Mouse (Mus musculus): Measurements from ENCODE around the gene Kdelc1. TPM values are rescaled to one million over a fixed set of nuclear protein-coding genes. Genes with fewer than 3 reads are reported as not detected.
A peak's percentile ranks its signal among the peaks of the same experiment; 100 is the strongest.

Kdelc1 gene
- polyA plus RNA-seq, 1 experiment = 4.5 TPM

- Histone ChIP-seq H3K27ac (replicated peaks; ENCODE audit: low read depth, low read length) (peak overlapping the region; percentile 85), H3K4me3 (ENCODE audit: insufficient read depth, low read depth, low read length) (peak overlapping the region; percentile 93), H3K4me1 (ENCODE audit: control insufficient read depth, insufficient read depth, insufficient read length, low read length) (peaks cover 2% of the 10 kb centered on the region; the same call in 1 of the 2 replicates)
Measured at GRCm38 (mm10) chr1:44119201-44120073, 829 bp upstream of the Kdelc1 start.

- Histone ChIP-seq H3K4me3 (ENCODE audit: insufficient read depth, low read depth, low read length) (no peak overlapping the region), H3K27ac (replicated peaks; ENCODE audit: low read depth, low read length) (no peak overlapping the region), H3K4me1 (ENCODE audit: control insufficient read depth, insufficient read depth, insufficient read length, low read length) (peaks cover 2% of the 10 kb centered on the region; the same call in 1 of the 2 replicates)
Measured at GRCm38 (mm10) chr1:44117571-44117970, 1.0 kb downstream of the Kdelc1 start.

- Histone ChIP-seq H3K4me1 (ENCODE audit: control insufficient read depth, insufficient read depth, insufficient read length, low read length) (no peaks in the 10 kb centered on the region; the same call in 1 of the 2 replicates), H3K4me3 (ENCODE audit: insufficient read depth, low read depth, low read length) (no peak overlapping the region; the same call in 1 of the 2 replicates), H3K27ac (replicated peaks; ENCODE audit: low read depth, low read length) (no peak overlapping the region)
Measured at GRCm38 (mm10) chr1:44102939-44103338, 15.7 kb downstream of the Kdelc1 start.

GRCm38 (mm10) chr1:44102259-44102717 is 16.3 kb downstream of the Kdelc1 start, which contains the start of gene Tex30:
Tex30 (minus strand) TSS chr1:44102441.
- H3K4me3 ChIP-seq (ENCODE audit: insufficient read depth, low read depth, low read length) = peak within 1 kb of the TSS; percentile 90
- H3K27ac ChIP-seq (replicated peaks; ENCODE audit: low read depth, low read length) = peak within 1 kb of the TSS; percentile 28; the same call in 1 of the 2 replicates
- H3K4me1 ChIP-seq (ENCODE audit: control insufficient read depth, insufficient read depth, insufficient read length, low read length) = no peaks in the 10 kb centered on the region; the same call in 1 of the 2 replicates

GRCm38 (mm10) chr1:44101448-44102225 is 17.0 kb downstream of the Kdelc1 start:
- peak overlapping the region; percentile 28; the same call in 1 of the 2 replicates for H3K27ac ChIP-seq (replicated peaks; ENCODE audit: low read depth, low read length)
- no peaks in the 10 kb centered on the region; the same call in 1 of the 2 replicates for H3K4me1 ChIP-seq (ENCODE audit: control insufficient read depth, insufficient read depth, insufficient read length, low read length)
- H3K4me3 ChIP-seq (ENCODE audit: insufficient read depth, low read depth, low read length) = peak overlapping the region; percentile 90

GRCm38 (mm10) chr1:44064625-44065024 is 54.0 kb downstream of the Kdelc1 start:
- H3K27ac ChIP-seq (replicated peaks; ENCODE audit: low read depth, low read length) = no peak overlapping the region
- H3K4me3 ChIP-seq (ENCODE audit: insufficient read depth, low read depth, low read length) = no peak overlapping the region
- no peaks in the 10 kb centered on the region for H3K4me1 ChIP-seq (ENCODE audit: control insufficient read depth, insufficient read depth, insufficient read length, low read length)

GRCm38 (mm10) chr1:44063439-44063838 is 55.2 kb downstream of the Kdelc1 start:
- no peak overlapping the region for H3K27ac ChIP-seq (replicated peaks; ENCODE audit: low read depth, low read length)
- H3K4me3 ChIP-seq (ENCODE audit: insufficient read depth, low read depth, low read length) = no peak overlapping the region
- H3K4me1 ChIP-seq (ENCODE audit: control insufficient read depth, insufficient read depth, insufficient read length, low read length) = no peaks in the 10 kb centered on the region

- no peak within 1 kb of the TSS for H3K4me3 ChIP-seq (ENCODE audit: insufficient read depth, low read depth, low read length)
- no peak within 1 kb of the TSS for H3K27ac ChIP-seq (replicated peaks; ENCODE audit: low read depth, low read length)
- no peaks in the 10 kb centered on the region for H3K4me1 ChIP-seq (ENCODE audit: control insufficient read depth, insufficient read depth, insufficient read length, low read length)
Measured at GRCm38 (mm10) chr1:44061836-44062235, 56.8 kb downstream of the Kdelc1 start, which contains the start of gene Gm8251. Gm8251 (minus strand) TSS chr1:44061936.

GRCm38 (mm10) chr1:44057805-44058204 is 60.8 kb downstream of the Kdelc1 start:
- no peaks in the 10 kb centered on the region for H3K4me1 ChIP-seq (ENCODE audit: control insufficient read depth, insufficient read depth, insufficient read length, low read length)
- no peak overlapping the region for H3K4me3 ChIP-seq (ENCODE audit: insufficient read depth, low read depth, low read length)
- H3K27ac ChIP-seq (replicated peaks; ENCODE audit: low read depth, low read length) = no peak overlapping the region

Other genes with a start within 250 kb of the Kdelc1 start
- gene Tpp2, start 185.2 kb downstream of the Kdelc1 start, polyA plus RNA-seq (2012; ENCODE audit: insufficient read depth, insufficient read length, missing spikeins) = 18.7 and 28.0 TPM in 2 replicates
- gene Mettl21c, start 98.8 kb downstream of the Kdelc1 start, polyA plus RNA-seq (2012; ENCODE audit: insufficient read depth, insufficient read length, missing spikeins) = 1.3 and 2.1 TPM in 2 replicates
- gene Gm8251, start 56.9 kb downstream of the Kdelc1 start, polyA plus RNA-seq (2012; ENCODE audit: insufficient read depth, insufficient read length, missing spikeins) = not detected in 2 replicates
- gene Tex30, start 16.4 kb downstream of the Kdelc1 start, polyA plus RNA-seq (2012; ENCODE audit: insufficient read depth, insufficient read length, missing spikeins) = 4.4 and 8.5 TPM in 2 replicates
- gene Bivm, start 149 bp upstream of the Kdelc1 start, polyA plus RNA-seq (2012; ENCODE audit: insufficient read depth, insufficient read length, missing spikeins) = 10.3 and 21.6 TPM in 2 replicates
- 8.8 and 9.8 TPM in 2 replicates for gene Ercc5, start 28.9 kb upstream of the Kdelc1 start, polyA plus RNA-seq (2012; ENCODE audit: insufficient read depth, insufficient read length, missing spikeins)
- not detected in 2 replicates for gene Mettl21e, start 100.2 kb upstream of the Kdelc1 start, polyA plus RNA-seq (2012; ENCODE audit: insufficient read depth, insufficient read length, missing spikeins)